Mouse (Mus musculus): ENCODE data around the gene Hils1. TPM values are rescaled to one million over a fixed set of nuclear protein-coding genes. Genes with fewer than 3 reads are reported as not detected.
A peak's percentile ranks its signal among the peaks of the same experiment; 100 is the strongest.

Hils1 gene
- not detected for total RNA-seq (2022)

DNA sequence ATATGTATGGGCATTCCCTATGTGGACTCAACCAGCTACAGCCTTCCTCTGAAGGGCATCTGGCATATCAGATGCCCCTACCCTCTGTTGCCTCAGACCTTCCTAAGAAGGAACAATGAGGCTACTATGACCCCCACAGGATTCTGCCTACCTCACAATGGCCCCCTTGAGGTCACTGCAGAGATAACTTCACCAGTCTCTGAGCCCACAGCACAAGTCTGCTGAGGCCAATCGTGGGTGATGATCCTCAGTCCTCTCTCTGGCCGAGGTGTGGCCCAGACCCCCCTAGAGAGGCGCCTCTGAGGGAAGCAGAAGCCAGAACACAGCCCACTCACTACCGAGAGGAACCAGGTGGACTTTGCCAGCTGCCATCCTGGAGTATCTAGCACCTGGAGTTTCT, at the start of gene Hils1:
Gene Hils1 (plus strand): TSS at position 175 of the 400 bp plus-strand sequence.
- no peak for DNase-seq (ENCODE audit: low spot score in 2 of 2)

DNA sequence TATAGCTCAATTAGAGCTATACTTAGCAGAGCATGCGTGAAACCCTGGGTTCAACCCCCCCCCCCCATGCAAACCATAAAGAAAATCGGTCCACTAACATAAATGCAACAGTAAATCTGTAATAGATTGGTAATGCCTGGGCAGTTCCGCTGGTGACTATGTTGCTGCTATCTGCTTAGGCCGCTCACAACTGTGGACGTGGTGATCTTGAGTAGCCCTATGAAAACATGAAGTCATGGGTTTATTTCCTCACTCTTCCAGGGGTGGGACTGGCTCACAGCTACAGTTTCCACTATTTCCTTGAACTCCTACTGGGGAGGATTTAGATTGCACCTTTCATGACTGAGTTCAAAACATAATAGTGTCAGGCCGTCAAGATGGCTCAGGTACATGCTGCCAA, 49.7 kb upstream of the Hils1 start:
- DNase-seq (ENCODE audit: low spot score in 2 of 2), result no peak

GRCm38 (mm10) chr11:94920996-94921401, 46.4 kb upstream of the Hils1 start:
- DNase-seq (ENCODE audit: low spot score in 2 of 2), result no peak

- DNase-seq (ENCODE audit: low spot score in 2 of 2), result no peak
Observed at GRCm38 (mm10) chr11:94924977-94925376, 42.4 kb upstream of the Hils1 start.

DNA sequence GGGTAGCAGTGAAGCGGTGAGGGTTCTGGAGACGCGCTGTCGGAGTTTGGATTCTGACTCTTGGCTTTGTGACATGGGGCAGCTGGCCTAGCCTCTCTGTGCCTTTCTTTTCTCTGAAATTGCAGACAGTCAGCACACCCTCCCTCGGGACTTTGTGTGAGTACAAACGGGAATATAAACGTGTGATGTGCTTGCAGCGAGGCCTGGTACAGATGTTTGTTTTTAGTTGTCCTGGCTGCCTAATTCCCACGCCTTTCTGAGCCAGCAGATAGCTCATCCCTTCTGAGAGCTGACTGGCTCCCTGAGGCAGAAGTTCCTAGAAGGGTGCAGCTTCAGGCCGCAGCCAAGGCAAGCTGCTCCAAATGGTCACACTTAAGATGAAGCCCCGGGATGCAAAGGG, 41.0 kb upstream of the Hils1 start:
- no peak for DNase-seq (ENCODE audit: low spot score in 2 of 2)

GRCm38 (mm10) chr11:94927771-94928291, 39.6 kb upstream of the Hils1 start:
- no peak for DNase-seq (ENCODE audit: low spot score in 2 of 2)

GRCm38 (mm10) chr11:94928820-94929219, 38.6 kb upstream of the Hils1 start:
- no peak for DNase-seq (ENCODE audit: low spot score in 2 of 2)

DNA sequence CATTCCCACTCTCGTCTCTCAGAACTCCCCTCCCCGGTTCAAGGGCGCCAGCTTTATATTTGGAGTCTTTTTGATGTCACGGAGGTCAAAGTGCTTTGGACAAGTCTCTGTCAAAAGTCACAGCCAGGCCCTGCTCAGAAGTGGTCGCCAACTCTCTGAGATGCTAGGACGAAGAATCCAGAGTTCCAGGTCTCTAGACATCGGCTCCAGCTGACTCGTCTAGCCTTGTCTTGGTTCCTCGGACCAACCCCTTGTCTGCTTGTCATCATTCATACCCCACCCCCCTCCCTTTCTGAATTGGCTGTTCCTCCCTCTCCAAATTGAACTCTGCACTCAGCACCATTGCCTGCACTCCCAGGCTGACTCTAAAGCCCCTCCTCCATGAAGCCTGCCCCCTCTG, 37.8 kb upstream of the Hils1 start:
- DNase-seq (ENCODE audit: low spot score in 2 of 2), result no peak

- DNase-seq (ENCODE audit: low spot score in 2 of 2), result no peak
Observed at GRCm38 (mm10) chr11:94930151-94930550, 37.2 kb upstream of the Hils1 start.

- DNase-seq (ENCODE audit: low spot score in 2 of 2), result no peak
Observed at GRCm38 (mm10) chr11:94933584-94933983, 33.8 kb upstream of the Hils1 start.

DNA sequence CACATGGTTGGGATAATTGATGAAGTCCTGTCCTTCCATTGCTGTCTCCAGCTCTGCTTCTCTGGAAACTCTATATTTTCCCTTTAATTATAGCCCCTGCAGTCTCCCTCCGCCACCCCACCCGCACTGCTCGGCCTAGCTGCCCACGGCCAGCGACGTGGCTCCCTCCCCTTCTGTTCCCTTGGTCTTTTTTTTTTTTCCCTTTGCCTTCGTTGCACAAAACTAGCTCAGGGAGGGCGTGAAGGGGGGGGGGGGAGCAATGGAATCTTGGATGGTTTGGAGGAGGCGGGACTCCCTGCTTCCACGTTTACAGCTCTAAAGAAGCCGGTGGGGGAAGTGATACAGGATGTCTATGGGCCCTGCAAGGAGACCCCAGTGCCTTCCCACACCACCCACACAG, 32.9 kb upstream of the Hils1 start:
- no peak for DNase-seq (ENCODE audit: low spot score in 2 of 2)

DNA sequence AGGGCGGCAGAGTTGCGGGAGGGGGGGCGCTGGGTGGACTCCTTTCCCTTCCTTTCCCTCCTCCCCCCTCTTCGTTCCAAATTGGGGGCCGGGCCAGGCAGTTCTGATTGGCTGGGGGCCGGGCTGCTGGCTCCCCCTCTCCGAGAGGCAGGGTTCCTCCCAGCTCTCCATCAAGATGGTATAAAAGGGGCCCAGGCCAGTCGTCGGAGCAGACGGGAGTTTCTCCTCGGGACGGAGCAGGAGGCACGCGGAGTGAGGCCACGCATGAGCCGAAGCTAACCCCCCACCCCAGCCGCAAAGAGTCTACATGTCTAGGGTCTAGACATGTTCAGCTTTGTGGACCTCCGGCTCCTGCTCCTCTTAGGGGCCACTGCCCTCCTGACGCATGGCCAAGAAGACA, 31.3 kb upstream of the Hils1 start, which contains the start of gene Col1a1:
Gene Col1a1 (plus strand): TSS at position 180 of the 400 bp plus-strand sequence.
- no peak for DNase-seq (ENCODE audit: low spot score in 2 of 2)

GRCm38 (mm10) chr11:94936851-94937295, 30.5 kb upstream of the Hils1 start:
- DNase-seq (ENCODE audit: low spot score in 2 of 2), result peak; percentile 50 to 81

- peak; percentile 46 to 60 for DNase-seq (ENCODE audit: low spot score in 2 of 2)
Observed at GRCm38 (mm10) chr11:94937335-94937781, 30.0 kb upstream of the Hils1 start.

GRCm38 (mm10) chr11:94937787-94938186, 29.6 kb upstream of the Hils1 start:
- no peak for DNase-seq (ENCODE audit: low spot score in 2 of 2)

- DNase-seq (ENCODE audit: low spot score in 2 of 2), result no peak
Observed at GRCm38 (mm10) chr11:94938296-94938695, 29.1 kb upstream of the Hils1 start.

- peak; percentile 40 to 63 for DNase-seq (ENCODE audit: low spot score in 2 of 2)
Observed at GRCm38 (mm10) chr11:94939280-94939679, 28.1 kb upstream of the Hils1 start.

- DNase-seq (ENCODE audit: low spot score in 2 of 2), result no peak
Observed at GRCm38 (mm10) chr11:94941121-94941520, 26.3 kb upstream of the Hils1 start.

- DNase-seq (ENCODE audit: low spot score in 2 of 2), result no peak
Observed at GRCm38 (mm10) chr11:94941776-94942175, 25.6 kb upstream of the Hils1 start.

GRCm38 (mm10) chr11:94942282-94943023, 24.9 kb upstream of the Hils1 start:
- no peak for DNase-seq (ENCODE audit: low spot score in 2 of 2)

- DNase-seq (ENCODE audit: low spot score in 2 of 2), result no peak
Observed at GRCm38 (mm10) chr11:94943054-94943453, 24.3 kb upstream of the Hils1 start.

DNA sequence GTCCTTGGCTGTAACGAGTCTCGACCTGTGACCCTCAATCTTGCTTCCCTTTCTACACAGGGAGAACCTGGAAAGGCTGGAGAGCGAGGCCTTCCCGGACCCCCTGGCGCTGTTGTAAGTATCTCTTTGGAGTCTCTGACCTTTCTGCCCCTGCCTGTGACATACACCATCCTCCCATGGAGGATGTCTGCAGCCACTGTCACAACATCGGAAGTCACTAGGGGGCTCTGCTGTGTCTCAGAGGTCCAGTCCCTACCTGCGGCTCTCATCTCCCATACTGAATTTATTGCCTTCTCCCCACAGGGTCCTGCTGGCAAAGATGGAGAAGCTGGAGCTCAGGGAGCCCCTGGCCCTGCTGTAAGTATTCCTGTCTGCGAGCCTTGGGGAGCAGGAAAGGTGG, 23.1 kb upstream of the Hils1 start:
- no peak for DNase-seq (ENCODE audit: low spot score in 2 of 2)

- DNase-seq (ENCODE audit: low spot score in 2 of 2), result no peak
Observed at GRCm38 (mm10) chr11:94945236-94945635, 22.2 kb upstream of the Hils1 start.
